Mouse (Mus musculus) gastrocnemius, adult 2 months (tissue): Measurements from ENCODE around the gene St6galnac4. TPM values are rescaled to one million over a fixed set of nuclear protein-coding genes. Genes with fewer than 3 reads are reported as not detected.
A peak's percentile ranks its signal among the peaks of the same experiment; 100 is the strongest.

Experiments used
- DNase-seq: peaks from one replicate; pipeline ENCODE4 v3.0.0; 2022
- H3K27ac ChIP-seq: fragments of 200-600 bp; 2 replicates; pipeline ENCODE4 v1.8.1; 2022; ENCODE audit warnings: mild to moderate bottlenecking
- H3K4me3 ChIP-seq: fragments of 200-600 bp; 2 replicates; pipeline ENCODE4 v1.8.1; 2022; ENCODE audit warnings: mild to moderate bottlenecking, moderate library complexity
- CTCF ChIP-seq: fragments of 200-600 bp; IDR thresholded peaks from 2 replicates; pipeline ENCODE4 v1.8.1; 2022; ENCODE audit warnings: antibody characterized with exemption, mild to moderate bottlenecking, moderate library complexity
- intact Hi-C: fragments of 180-260 bp; cut with DNase I; formaldehyde crosslinking; loops from one replicate; pipeline ENCODE4 v1.15.1; 2025
- long read RNA-seq, 2 experiments: library from polyadenylated mRNA; stranded (forward); transcript quantifications; one replicate each; pipeline ENCODE4 v2.0.0; 2021
- total RNA-seq, 2 experiments: library from RNA; stranded (reverse); gene quantifications; 2 replicates each; pipeline ENCODE4 v1.2.3; 2021

Gene St6galnac4
- 10 to 100 TPM in 1 of 2 experiments, 1 to 10 TPM in 1; 8.7 to 21.6 TPM for total RNA-seq
- long read RNA-seq, experiment 1, transcript St6galnac4-201 (6 exons, 3,626 nt): major isoform, 28 of 61 reads
- long read RNA-seq, experiment 1, transcript St6galnac4-204 (5 exons, 2,826 nt): minor isoform, 20 of 61 reads
- long read RNA-seq, experiment 1, partial matches to known transcripts: 6 of 61 reads
- long read RNA-seq, experiment 1, other reads (novel, unspliced or antisense): 7 of 61 reads
- long read RNA-seq, experiment 2, transcript St6galnac4-201 (6 exons, 3,626 nt): major isoform, 14 of 27 reads
- long read RNA-seq, experiment 2, transcript St6galnac4-204 (5 exons, 2,826 nt): minor isoform, 11 of 27 reads
- long read RNA-seq, experiment 2, partial matches to known transcripts: 0 of 27 reads
- long read RNA-seq, experiment 2, other reads (novel, unspliced or antisense): 2 of 27 reads

DNA sequence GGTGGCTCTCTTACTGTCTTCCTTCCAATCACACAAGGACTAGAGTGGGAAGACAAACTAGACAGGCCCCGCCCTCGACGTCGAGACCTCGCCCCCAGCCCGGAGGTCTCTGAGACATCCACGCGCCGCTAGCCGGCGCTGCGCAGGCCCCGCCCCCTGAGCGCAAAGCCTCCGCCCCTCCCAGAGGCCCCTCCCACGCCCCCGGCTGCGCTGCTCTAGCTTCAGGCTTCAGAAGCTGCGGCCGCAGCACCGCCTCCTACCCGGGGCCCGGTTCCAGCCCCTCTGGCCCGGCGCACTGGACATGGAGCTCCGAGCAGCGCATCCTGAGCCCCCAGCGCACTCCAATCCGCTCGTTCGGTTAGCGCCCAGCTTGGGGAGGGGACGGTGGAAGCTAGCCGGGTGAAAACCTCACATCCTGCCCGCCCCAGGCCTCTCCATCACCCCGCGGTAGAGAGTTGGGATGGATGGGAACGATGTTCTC is at the start of gene St6galnac4:
St6galnac4 (plus strand) TSS at position 225 of the 481 bp plus-strand sequence.
- DNase-seq: peak; percentile 95
- Histone ChIP-seq H3K27ac (peak within 1 kb of the TSS; percentile 90), H3K4me3 (peak within 1 kb of the TSS; percentile 86)
- intact Hi-C loops: no loop called here
- peak; percentile 55 for TF ChIP-seq CTCF

DNA sequence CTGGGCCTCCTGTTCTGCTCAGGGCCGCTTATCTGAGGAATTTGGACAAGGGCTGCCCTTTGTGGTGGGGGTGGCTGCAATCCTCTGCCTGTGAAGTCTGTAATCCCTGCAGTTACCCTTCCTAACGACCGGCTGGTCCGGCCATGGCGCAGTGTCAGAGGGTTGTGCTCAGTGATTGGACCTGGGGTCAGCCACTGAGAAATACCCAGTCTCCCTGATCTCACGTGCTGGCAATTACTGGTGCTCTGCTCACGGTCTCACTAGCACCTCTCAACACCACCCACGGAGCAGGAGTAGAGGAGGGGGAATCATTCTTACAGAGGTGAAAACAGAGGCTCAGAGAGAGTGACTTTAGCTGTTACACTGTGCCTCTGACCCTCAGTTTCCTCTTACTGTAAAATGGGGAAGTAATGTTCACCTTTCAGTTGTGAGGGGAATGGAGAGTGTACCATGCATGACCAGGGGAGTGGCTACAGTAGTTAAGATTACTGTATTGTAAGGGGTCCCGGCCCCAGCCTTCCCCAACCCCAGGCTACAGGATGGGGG is 49.5 kb upstream of the St6galnac4 start:
- TF ChIP-seq CTCF: no peak
- H3K27ac ChIP-seq: peak overlapping the region; percentile 93
- H3K4me3 ChIP-seq: peak overlapping the region; percentile 74
- no peak for DNase-seq
- intact Hi-C loops: no loop called here

- intact Hi-C loops: no loop called here
- TF ChIP-seq CTCF: no peak
- peak; percentile 46 for DNase-seq
- peak overlapping the region; percentile 93 for H3K27ac ChIP-seq
- peak overlapping the region; percentile 74 for H3K4me3 ChIP-seq
Measured at GRCm38 (mm10) chr2:32537941-32538340, 49.0 kb upstream of the St6galnac4 start.

- DNase-seq: no peak
- Histone ChIP-seq H3K4me3 (peak overlapping the region; percentile 74), H3K27ac (peak overlapping the region; percentile 93)
- TF ChIP-seq CTCF: no peak
- intact Hi-C loops: no loop called here
Measured at GRCm38 (mm10) chr2:32538461-32538860, 48.4 kb upstream of the St6galnac4 start.

DNA sequence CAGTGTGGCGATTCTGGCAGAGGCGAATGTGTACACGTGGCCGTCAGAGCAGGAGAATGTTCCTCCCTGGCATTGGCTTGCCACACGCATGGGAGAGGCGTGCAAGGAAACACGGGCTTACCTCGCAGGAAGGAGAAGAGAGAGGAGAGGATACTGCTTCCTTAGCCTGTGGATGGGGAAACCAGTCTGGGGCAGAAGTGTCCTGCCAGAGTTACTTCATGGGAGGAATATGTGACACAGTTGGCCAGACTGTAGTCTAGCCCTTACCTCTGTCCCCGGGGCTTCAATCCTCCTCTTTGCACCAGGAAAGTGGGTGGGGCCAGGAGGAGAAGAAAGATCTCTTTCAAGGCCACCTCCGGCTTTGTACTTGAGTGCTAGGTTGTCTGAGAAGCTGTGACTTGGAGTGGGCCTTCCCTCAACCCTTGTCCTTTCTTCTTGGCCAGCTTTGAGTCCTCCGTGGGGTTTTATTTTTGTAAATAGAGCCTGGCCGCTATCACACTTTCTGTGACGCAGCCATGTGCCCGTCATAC is 47.4 kb upstream of the St6galnac4 start:
- DNase-seq: no peak
- Histone ChIP-seq H3K4me3 (peak overlapping the region; percentile 74), H3K27ac (peak overlapping the region; percentile 93)
- TF ChIP-seq CTCF: no peak
- intact Hi-C loops: no loop called here

- H3K4me3 ChIP-seq: no peak overlapping the region
- intact Hi-C loops: no loop called here
Measured at GRCm38 (mm10) chr2:32541333-32541908, 45.5 kb upstream of the St6galnac4 start.

GRCm38 (mm10) chr2:32541986-32542573 is 44.8 kb upstream of the St6galnac4 start:
- intact Hi-C loops: no loop called here
- TF ChIP-seq CTCF: no peak
- DNase-seq: no peak
- Histone ChIP-seq H3K4me3 (no peak overlapping the region), H3K27ac (peak overlapping the region; percentile 10; the same call in 1 of the 2 replicates)

More at GRCm38 (mm10) chr2:32541333-32541908, 45.5 kb upstream of the St6galnac4 start:
- DNase-seq: no peak
- peak overlapping the region; percentile 20 for H3K27ac ChIP-seq
- no peak for TF ChIP-seq CTCF

GRCm38 (mm10) chr2:32543031-32543449 is 43.9 kb upstream of the St6galnac4 start:
- no peak for DNase-seq
- TF ChIP-seq CTCF: no peak
- H3K4me3 ChIP-seq: no peak overlapping the region
- intact Hi-C loops: no loop called here
- H3K27ac ChIP-seq: no peak overlapping the region

- no peak overlapping the region for H3K4me3 ChIP-seq
- intact Hi-C loops: no loop called here
- peak overlapping the region; percentile 36; the same call in 1 of the 2 replicates for H3K27ac ChIP-seq
- no peak for TF ChIP-seq CTCF
- DNase-seq: no peak
Measured at GRCm38 (mm10) chr2:32546951-32547350, 39.9 kb upstream of the St6galnac4 start.

- TF ChIP-seq CTCF: no peak
- H3K4me3 ChIP-seq: no peak overlapping the region
- peak overlapping the region; percentile 36 for H3K27ac ChIP-seq
- intact Hi-C loops: no loop called here
- DNase-seq: no peak
Measured at GRCm38 (mm10) chr2:32547380-32547779, 39.5 kb upstream of the St6galnac4 start.

- DNase-seq: peak; percentile 80
- intact Hi-C loops: no loop called here
- H3K27ac ChIP-seq: peak overlapping the region; percentile 36
- no peak overlapping the region for H3K4me3 ChIP-seq
- TF ChIP-seq CTCF: no peak
Measured at GRCm38 (mm10) chr2:32547964-32548739, 38.7 kb upstream of the St6galnac4 start.

- intact Hi-C loops: no loop called here
- DNase-seq: no peak
- Histone ChIP-seq H3K4me3 (no peak overlapping the region), H3K27ac (peak overlapping the region; percentile 69)
- no peak for TF ChIP-seq CTCF
Measured at GRCm38 (mm10) chr2:32549171-32549570, 37.7 kb upstream of the St6galnac4 start.
